Mouse (Mus musculus): ENCODE results near the gene Samd8. TPM values are rescaled to one million over a fixed set of nuclear protein-coding genes. Genes with fewer than 3 reads are reported as not detected.

Samd8 gene
- total RNA-seq, 2 experiments from 2014 or later, result 35.5 to 43.7 TPM

GRCm38 (mm10) chr14:21825786-21826491 is 75.6 kb downstream of the Samd8 start:
- no peak for DNase-seq

- peak; percentile 96 for DNase-seq
These were observed 80.8 kb downstream of the Samd8 start for GRCm38 (mm10) chr14:21830876-21831767.

GRCm38 (mm10) chr14:21831830-21832403 is 81.6 kb downstream of the Samd8 start:
- no peak for DNase-seq

- DNase-seq, result peak; percentile 33
These were observed 88.1 kb downstream of the Samd8 start for GRCm38 (mm10) chr14:21838336-21839017.

- DNase-seq, result no peak
These were observed 91.7 kb downstream of the Samd8 start for GRCm38 (mm10) chr14:21841819-21842592.

- DNase-seq, result no peak
These were observed 92.9 kb downstream of the Samd8 start for GRCm38 (mm10) chr14:21843263-21843662.

GRCm38 (mm10) chr14:21846827-21847380 is 96.6 kb downstream of the Samd8 start:
- no peak for DNase-seq

GRCm38 (mm10) chr14:21847381-21848165 is 97.2 kb downstream of the Samd8 start:
- DNase-seq, result no peak

Other genes with a start within 250 kb of the Samd8 start
- 10 to 100 TPM; 57.7 to 62.2 TPM for gene Dupd1, start 36.0 kb upstream of the Samd8 start, total RNA-seq (2021)
- 100 to 1,000 TPM; 145 to 174 TPM for gene Dusp13, start 650 bp downstream of the Samd8 start, total RNA-seq (2021)
- gene Vdac2, start 74.7 kb downstream of the Samd8 start, total RNA-seq (2021), result 100 to 1,000 TPM; 279 to 296 TPM
- gene Comtd1, start 98.4 kb downstream of the Samd8 start, total RNA-seq (2021), result 1 to 10 TPM; 7.0 to 8.9 TPM
- 10 to 100 TPM in 1 of 2 experiments, 1 to 10 TPM in 1; 9.1 to 15.6 TPM for gene Zfp503, start 239.1 kb downstream of the Samd8 start, total RNA-seq (2021)

Measured in gastrocnemius, postnatal 25 days (tissue).